Mouse (Mus musculus): ENCODE data around the gene Cacna1f. TPM values are rescaled to one million over a fixed set of nuclear protein-coding genes. Genes with fewer than 3 reads are reported as not detected.
A peak's percentile ranks its signal among the peaks of the same experiment; 100 is the strongest.

Gene Cacna1f
- polyA plus RNA-seq, 1 experiment from 2014 or later, result not detected

DNA sequence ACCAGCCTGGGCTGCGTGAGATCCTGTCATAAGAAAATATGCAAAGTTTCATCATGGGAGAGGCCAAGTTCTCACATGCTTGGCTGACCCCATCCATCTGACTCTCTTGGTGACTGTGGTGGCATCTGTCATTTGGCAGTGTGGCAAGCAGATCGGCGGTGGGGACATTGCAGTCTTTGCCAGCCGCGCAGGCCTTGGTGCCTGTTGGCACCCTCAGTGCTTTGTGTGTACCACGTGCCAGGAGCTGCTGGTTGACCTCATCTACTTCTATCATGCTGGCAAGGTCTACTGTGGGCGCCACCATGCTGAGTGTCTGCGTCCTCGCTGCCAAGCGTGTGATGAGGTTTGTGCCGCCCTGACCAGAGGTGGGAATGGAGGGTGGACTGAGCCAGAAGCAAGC is 57.9 kb downstream of the Cacna1f start:
- ATAC-seq (replicated peaks; ENCODE audit: low FRiP score) (no peak), DNase-seq (ENCODE audit: low spot score) (no peak)
- no peaks in the 10 kb centered on the region for H3K27me3 ChIP-seq (ENCODE audit: control insufficient read depth, insufficient read depth, low read length)
- H3K27ac ChIP-seq (ENCODE audit: low read depth, low read length), result no peak overlapping the region
- H3K4me2 ChIP-seq (ENCODE audit: low read depth, low read length, severe bottlenecking), result no peak overlapping the region
- no peaks in the 10 kb centered on the region for H3K36me3 ChIP-seq (ENCODE audit: control insufficient read depth, insufficient read depth, low read length)
- no peak overlapping the region for H3K9ac ChIP-seq (ENCODE audit: low read length)
- no peaks in the 10 kb centered on the region for H3K9me3 ChIP-seq (ENCODE audit: control insufficient read depth, low read length)
- WGBS, result 89% methylated on average over 11 of the region's 11 CpGs
- H3K4me3 ChIP-seq (ENCODE audit: low read depth, low read length), result no peak overlapping the region
- no peaks in the 10 kb centered on the region for H3K4me1 ChIP-seq (replicated peaks; ENCODE audit: control insufficient read depth, insufficient read depth, low read length)

DNA sequence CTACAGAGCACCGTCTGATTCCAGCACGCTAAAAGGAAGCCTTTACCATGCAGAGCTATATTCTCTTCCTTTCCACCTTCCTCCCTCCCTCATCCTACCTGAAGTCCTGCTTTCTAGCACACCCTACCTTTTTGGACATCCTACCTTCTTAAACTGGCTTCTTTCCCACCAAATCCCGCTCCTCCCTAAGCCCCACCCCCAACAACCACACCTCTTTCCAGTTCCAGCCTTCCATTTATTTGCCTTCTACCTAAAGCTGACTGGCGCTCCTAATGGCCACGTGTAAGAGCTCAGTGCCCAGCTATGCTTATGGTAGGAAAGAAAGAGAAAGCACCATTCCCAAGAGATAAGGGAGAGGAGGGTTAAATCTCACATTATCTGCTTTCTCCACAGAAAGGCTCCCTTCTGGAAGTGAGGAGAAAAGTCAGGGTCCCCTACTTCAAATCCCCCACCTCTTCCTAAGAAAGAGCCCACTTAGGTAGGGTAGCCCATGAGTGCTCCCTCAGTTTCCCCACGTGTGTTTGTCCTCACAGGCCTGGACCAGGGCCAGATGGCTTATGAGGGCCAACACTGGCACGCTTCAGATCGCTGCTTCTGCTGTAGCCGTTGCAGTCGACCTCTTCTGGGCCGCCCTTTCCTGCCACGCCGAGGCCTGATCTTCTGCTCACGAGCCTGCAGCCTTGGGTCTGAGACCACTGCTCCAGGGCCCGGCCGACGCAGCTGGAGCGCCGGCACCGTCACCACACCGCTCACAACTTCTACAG is 59.0 kb downstream of the Cacna1f start:
- Histone ChIP-seq H3K36me3 (ENCODE audit: control insufficient read depth, insufficient read depth, low read length) (no peaks in the 10 kb centered on the region), H3K27me3 (ENCODE audit: control insufficient read depth, insufficient read depth, low read length) (no peaks in the 10 kb centered on the region), H3K4me2 (ENCODE audit: low read depth, low read length, severe bottlenecking) (no peak overlapping the region), H3K4me3 (ENCODE audit: low read depth, low read length) (no peak overlapping the region), H3K27ac (ENCODE audit: low read depth, low read length) (no peak overlapping the region), H3K4me1 (replicated peaks; ENCODE audit: control insufficient read depth, insufficient read depth, low read length) (no peaks in the 10 kb centered on the region), H3K9me3 (ENCODE audit: control insufficient read depth, low read length) (no peaks in the 10 kb centered on the region), H3K9ac (ENCODE audit: low read length) (no peak overlapping the region)
- 80% methylated on average over 20 of the region's 21 CpGs for WGBS
- DNase-seq (ENCODE audit: low spot score) (no peak), ATAC-seq (replicated peaks; ENCODE audit: low FRiP score) (no peak)

DNA sequence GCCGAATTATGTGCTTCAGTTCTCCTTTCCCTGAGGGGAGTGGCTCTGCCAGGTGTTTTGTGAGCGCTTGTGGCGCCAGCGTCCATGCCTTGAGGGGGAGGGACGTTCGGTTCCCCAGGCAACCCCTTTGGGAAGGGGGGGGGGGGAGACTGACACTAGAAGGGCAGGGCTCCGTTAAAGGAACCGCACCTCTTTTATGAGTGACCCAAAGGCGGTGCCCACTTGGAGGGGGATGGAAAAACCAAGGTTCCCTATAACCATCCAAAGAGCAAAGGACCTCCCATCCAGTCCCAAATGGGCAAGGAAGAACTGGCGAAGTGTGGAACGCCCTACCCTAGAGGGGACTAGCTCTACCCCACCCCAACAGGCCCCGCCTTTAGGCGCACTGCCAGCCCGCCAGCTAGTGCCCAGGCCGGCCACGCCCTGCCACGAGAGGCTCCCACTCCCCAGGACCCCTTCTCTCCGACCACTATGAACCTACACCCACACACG is 63.6 kb downstream of the Cacna1f start:
- peak; percentile 87 for ATAC-seq (replicated peaks; ENCODE audit: low FRiP score)
- H3K27ac ChIP-seq (ENCODE audit: low read depth, low read length), result 0 out of 2 replicates have a peak overlapping the region, but pooled peaks have one; percentile 6

DNA sequence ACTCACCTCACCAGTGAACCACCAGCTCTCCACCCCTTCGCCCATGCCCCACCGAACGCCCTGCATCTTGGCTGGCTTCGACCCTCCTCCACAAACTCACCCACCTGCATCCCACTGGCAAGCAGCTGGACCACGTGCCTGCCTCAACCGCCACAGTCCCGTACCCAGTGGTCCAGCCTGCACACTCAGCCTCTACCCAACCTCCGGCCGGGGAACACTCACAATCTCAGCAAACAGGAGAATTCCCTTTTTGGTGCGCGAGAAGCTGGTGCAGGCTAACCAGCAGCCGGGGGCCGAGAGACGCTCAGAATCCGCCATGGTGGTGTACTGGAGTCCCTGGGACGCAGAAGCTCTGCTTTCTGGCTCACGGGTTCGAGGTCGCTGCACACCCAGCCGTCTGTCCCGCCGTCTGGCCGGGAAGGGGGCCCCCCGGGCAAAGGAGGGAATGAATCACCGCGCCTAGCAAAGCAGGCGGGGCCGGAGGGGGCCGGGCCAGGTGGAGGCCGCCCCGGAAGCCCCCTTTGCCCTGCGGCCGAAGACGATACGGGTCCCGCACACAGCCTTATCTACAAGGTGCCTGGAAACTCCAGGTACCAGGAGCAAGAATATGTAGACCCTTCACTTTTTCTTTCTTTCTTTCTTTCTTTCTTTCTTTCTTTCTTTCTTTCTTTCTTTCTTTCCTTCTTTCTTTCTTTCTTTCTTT is 64.2 kb downstream of the Cacna1f start, which contains the start of gene Plp2:
Plp2 (minus strand) TSS at position 470 of the 703 bp plus-strand sequence.
- peak; percentile 57 for ATAC-seq (replicated peaks; ENCODE audit: low FRiP score)

More for the DNA sequence above, 63.6 kb downstream of the Cacna1f start:
- Histone ChIP-seq H3K4me3 (ENCODE audit: low read depth, low read length) (peak overlapping the region; percentile 40), H3K4me2 (ENCODE audit: low read depth, low read length, severe bottlenecking) (peak overlapping the region; percentile 51), H3K4me1 (replicated peaks; ENCODE audit: control insufficient read depth, insufficient read depth, low read length) (no peaks in the 10 kb centered on the region), H3K9ac (ENCODE audit: low read length) (peak overlapping the region; percentile 48), H3K36me3 (ENCODE audit: control insufficient read depth, insufficient read depth, low read length) (no peaks in the 10 kb centered on the region), H3K27me3 (ENCODE audit: control insufficient read depth, insufficient read depth, low read length) (no peaks in the 10 kb centered on the region), H3K9me3 (ENCODE audit: control insufficient read depth, low read length) (no peaks in the 10 kb centered on the region)
- peak; percentile 74 for DNase-seq (ENCODE audit: low spot score)
- WGBS, result 25% methylated on average over 18 of the region's 19 CpGs

DNA sequence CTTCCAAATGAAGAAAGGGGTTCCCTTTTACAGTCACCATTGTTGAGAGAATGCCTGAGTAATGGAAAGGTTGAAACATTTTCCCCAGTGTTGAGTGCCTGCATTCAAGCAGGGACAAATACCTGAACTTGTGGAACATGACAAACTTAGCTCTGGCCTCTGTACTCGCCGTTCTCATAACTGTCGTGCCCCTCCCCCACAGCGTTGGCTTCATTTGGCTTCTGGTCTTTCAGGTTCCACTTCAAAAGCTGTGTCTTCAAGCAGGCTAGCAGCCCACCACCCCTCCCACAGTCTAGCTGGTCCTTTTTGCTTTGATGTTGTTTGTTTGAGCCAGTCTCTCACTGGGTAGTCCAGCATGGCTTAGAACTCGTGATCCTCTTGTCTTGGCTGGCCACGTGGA is 65.9 kb downstream of the Cacna1f start:
- ATAC-seq (replicated peaks; ENCODE audit: low FRiP score), result no peak
- no peak overlapping the region for H3K9ac ChIP-seq (ENCODE audit: low read length)

More for the DNA sequence above, 64.2 kb downstream of the Cacna1f start, which contains the start of gene Plp2:
- Histone ChIP-seq H3K27me3 (ENCODE audit: control insufficient read depth, insufficient read depth, low read length) (no peaks in the 10 kb centered on the region), H3K9me3 (ENCODE audit: control insufficient read depth, low read length) (no peaks in the 10 kb centered on the region), H3K4me1 (replicated peaks; ENCODE audit: control insufficient read depth, insufficient read depth, low read length) (no peaks in the 10 kb centered on the region), H3K27ac (ENCODE audit: low read depth, low read length) (0 out of 2 replicates have a peak within 1 kb of the TSS, but pooled peaks have one; percentile 6), H3K4me2 (ENCODE audit: low read depth, low read length, severe bottlenecking) (peak within 1 kb of the TSS; percentile 51), H3K9ac (ENCODE audit: low read length) (peak within 1 kb of the TSS; percentile 48), H3K36me3 (ENCODE audit: control insufficient read depth, insufficient read depth, low read length) (no peaks in the 10 kb centered on the region), H3K4me3 (ENCODE audit: low read depth, low read length) (peak within 1 kb of the TSS; percentile 40)
- WGBS, result 18% methylated on average over 35 of the region's 36 CpGs
- DNase-seq (ENCODE audit: low spot score), result peak; percentile 57

DNA sequence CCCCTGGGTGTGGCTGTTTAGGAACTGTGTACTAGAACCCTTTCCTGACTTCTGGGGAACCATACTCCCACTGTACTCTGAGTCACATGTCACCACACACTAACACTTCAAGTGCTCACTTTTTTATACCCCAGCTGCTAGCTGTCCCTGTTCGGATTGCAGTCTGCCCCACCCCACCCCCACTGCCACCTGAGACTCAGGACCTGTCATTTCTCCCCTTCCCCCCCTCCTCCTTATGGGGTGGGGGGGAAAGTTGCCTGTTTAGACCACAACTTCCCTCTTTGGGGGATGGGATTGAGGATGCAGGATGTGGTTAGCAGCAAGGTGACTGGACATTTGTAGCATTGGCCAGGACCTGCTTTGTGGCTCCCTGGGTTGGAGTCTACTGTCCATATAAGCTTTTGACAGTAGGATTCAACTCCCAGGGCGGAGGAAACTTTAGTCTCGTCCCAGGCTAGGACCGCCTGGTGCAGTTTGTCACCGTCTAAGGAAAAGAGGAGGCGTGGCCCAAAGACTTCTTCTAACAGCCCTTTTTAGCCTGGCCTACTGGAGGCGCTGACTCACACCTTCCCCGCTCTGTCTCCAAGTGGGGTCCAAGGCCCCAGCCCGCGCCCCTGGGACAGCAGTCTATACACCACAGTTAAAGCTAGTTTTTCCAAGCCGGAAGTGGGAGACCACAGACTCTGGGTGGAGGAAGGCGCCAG is 66.8 kb downstream of the Cacna1f start:
- ATAC-seq (replicated peaks; ENCODE audit: low FRiP score), result no peak
- H3K36me3 ChIP-seq (ENCODE audit: control insufficient read depth, insufficient read depth, low read length), result no peaks in the 10 kb centered on the region
- no peak overlapping the region for H3K4me2 ChIP-seq (ENCODE audit: low read depth, low read length, severe bottlenecking)
- H3K27ac ChIP-seq (ENCODE audit: low read depth, low read length), result no peak overlapping the region
- 33% methylated on average over 12 of the region's 12 CpGs for WGBS
- no peaks in the 10 kb centered on the region for H3K4me1 ChIP-seq (replicated peaks; ENCODE audit: control insufficient read depth, insufficient read depth, low read length)
- no peak overlapping the region for H3K9ac ChIP-seq (ENCODE audit: low read length)
- no peak overlapping the region for H3K4me3 ChIP-seq (ENCODE audit: low read depth, low read length)
- no peaks in the 10 kb centered on the region for H3K9me3 ChIP-seq (ENCODE audit: control insufficient read depth, low read length)
- DNase-seq (ENCODE audit: low spot score), result no peak
- no peaks in the 10 kb centered on the region for H3K27me3 ChIP-seq (ENCODE audit: control insufficient read depth, insufficient read depth, low read length)

More for the DNA sequence above, 65.9 kb downstream of the Cacna1f start:
- DNase-seq (ENCODE audit: low spot score), result no peak
- H3K4me2 ChIP-seq (ENCODE audit: low read depth, low read length, severe bottlenecking), result no peak overlapping the region
- 70% methylated on average over 6 of the region's 6 CpGs for WGBS
- no peaks in the 10 kb centered on the region for H3K36me3 ChIP-seq (ENCODE audit: control insufficient read depth, insufficient read depth, low read length)
- no peaks in the 10 kb centered on the region for H3K4me1 ChIP-seq (replicated peaks; ENCODE audit: control insufficient read depth, insufficient read depth, low read length)
- no peaks in the 10 kb centered on the region for H3K9me3 ChIP-seq (ENCODE audit: control insufficient read depth, low read length)
- no peak overlapping the region for H3K4me3 ChIP-seq (ENCODE audit: low read depth, low read length)
- H3K27me3 ChIP-seq (ENCODE audit: control insufficient read depth, insufficient read depth, low read length), result no peaks in the 10 kb centered on the region
- H3K27ac ChIP-seq (ENCODE audit: low read depth, low read length), result no peak overlapping the region

DNA sequence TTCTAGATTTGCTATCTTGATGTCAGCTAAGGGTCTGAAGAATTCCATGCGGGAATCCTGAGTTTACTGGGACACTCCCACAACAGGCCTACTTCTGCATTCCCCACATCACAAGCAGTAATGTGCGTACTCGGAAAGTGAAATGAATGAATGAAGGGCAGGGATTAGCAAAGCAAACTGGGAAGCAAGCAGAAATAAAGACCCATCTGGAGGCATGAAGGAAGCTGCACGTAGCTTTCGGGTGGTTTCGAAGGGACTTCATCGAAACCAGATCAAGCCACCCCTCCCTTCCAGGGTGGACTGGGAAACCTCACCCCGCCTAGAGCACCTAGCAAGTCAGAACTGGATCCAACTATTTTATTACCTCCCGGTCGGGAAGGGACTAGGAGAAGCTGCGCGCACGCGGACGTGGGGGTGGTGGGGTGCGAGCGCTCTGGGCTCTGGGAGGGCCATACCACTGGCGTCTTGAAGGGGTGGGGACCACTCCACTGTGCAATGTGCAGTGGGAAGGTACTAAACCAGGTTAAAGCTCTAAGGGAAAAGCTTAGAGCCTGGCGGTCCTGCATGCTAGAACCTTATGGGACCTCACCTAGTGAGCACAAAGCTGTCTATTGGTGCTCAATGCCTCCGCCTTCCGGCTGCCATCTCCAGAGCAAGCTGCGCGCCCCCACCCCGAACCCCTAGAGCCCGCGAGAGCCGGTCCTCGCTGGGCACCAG is 67.6 kb downstream of the Cacna1f start:
- Histone ChIP-seq H3K27ac (ENCODE audit: low read depth, low read length) (no peak overlapping the region), H3K36me3 (ENCODE audit: control insufficient read depth, insufficient read depth, low read length) (no peaks in the 10 kb centered on the region), H3K4me1 (replicated peaks; ENCODE audit: control insufficient read depth, insufficient read depth, low read length) (no peaks in the 10 kb centered on the region), H3K9me3 (ENCODE audit: control insufficient read depth, low read length) (no peaks in the 10 kb centered on the region), H3K4me2 (ENCODE audit: low read depth, low read length, severe bottlenecking) (peak overlapping the region; percentile 33; the same call in 1 of the 2 replicates), H3K4me3 (ENCODE audit: low read depth, low read length) (no peak overlapping the region; the same call in 1 of the 2 replicates), H3K27me3 (ENCODE audit: control insufficient read depth, insufficient read depth, low read length) (no peaks in the 10 kb centered on the region), H3K9ac (ENCODE audit: low read length) (no peak overlapping the region)
- WGBS, result 30% methylated on average over 28 of the region's 28 CpGs
- ATAC-seq (replicated peaks; ENCODE audit: low FRiP score), result no peak
- no peak for DNase-seq (ENCODE audit: low spot score)

DNA sequence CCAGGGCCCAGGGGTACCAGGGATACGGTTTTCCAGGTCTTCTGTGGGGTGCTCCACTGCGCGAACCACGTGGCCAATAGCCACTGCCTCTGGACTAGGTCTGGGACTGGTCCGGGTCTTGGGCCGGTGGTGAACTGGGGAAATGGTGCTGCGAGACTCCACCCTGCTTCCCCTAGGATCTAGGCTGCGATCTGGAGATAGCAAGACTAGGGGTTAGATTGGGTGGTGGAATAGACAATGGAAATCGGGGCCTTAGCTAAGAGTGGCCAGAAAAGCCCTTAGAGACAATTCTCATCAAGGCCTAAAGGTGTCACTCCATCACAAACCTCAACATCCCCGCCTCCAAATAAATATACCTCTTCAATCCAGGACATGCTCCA is 68.1 kb downstream of the Cacna1f start:
- peak overlapping the region; percentile 33; the same call in 1 of the 2 replicates for H3K4me2 ChIP-seq (ENCODE audit: low read depth, low read length, severe bottlenecking)
- H3K9ac ChIP-seq (ENCODE audit: low read length), result no peak overlapping the region
- no peaks in the 10 kb centered on the region for H3K4me1 ChIP-seq (replicated peaks; ENCODE audit: control insufficient read depth, insufficient read depth, low read length)
- H3K36me3 ChIP-seq (ENCODE audit: control insufficient read depth, insufficient read depth, low read length), result no peaks in the 10 kb centered on the region
- H3K27me3 ChIP-seq (ENCODE audit: control insufficient read depth, insufficient read depth, low read length), result no peaks in the 10 kb centered on the region
- no peaks in the 10 kb centered on the region for H3K9me3 ChIP-seq (ENCODE audit: control insufficient read depth, low read length)
- ATAC-seq (replicated peaks; ENCODE audit: low FRiP score) (no peak), DNase-seq (ENCODE audit: low spot score) (no peak)
- H3K27ac ChIP-seq (ENCODE audit: low read depth, low read length), result no peak overlapping the region
- 39% methylated on average over 10 of the region's 10 CpGs for WGBS
- H3K4me3 ChIP-seq (ENCODE audit: low read depth, low read length), result no peak overlapping the region; the same call in 1 of the 2 replicates
